Mouse (Mus musculus): ENCODE measurements around the gene Trhr2. TPM values are rescaled to one million over a fixed set of nuclear protein-coding genes. Genes with fewer than 3 reads are reported as not detected.

Trhr2 gene
- polyA plus RNA-seq, 1 experiment from 2014 or later = not detected

GRCm38 (mm10) chr8:122309272-122309671 is 51.3 kb downstream of the Trhr2 start:
- no peak for ATAC-seq (replicated peaks; ENCODE audit: extremely low read depth, insufficient read depth, low FRiP score)
- 11% methylated on average over 12 of the region's 12 CpGs for WGBS
- Histone ChIP-seq H3K27ac (ENCODE audit: low read length) (peak overlapping the region; percentile 50), H3K27me3 (ENCODE audit: control insufficient read depth, insufficient read depth, low read length) (no peaks in the 10 kb centered on the region), H3K4me2 (ENCODE audit: low read depth, low read length) (no peak overlapping the region), H3K4me3 (ENCODE audit: low read length) (no peak overlapping the region), H3K9ac (ENCODE audit: low read length) (no peak overlapping the region), H3K9me3 (replicated peaks; ENCODE audit: control insufficient read depth, low read length) (no peaks in the 10 kb centered on the region), H3K36me3 (ENCODE audit: control insufficient read depth, insufficient read depth) (peaks cover 9% of the 10 kb centered on the region; the same call in 1 of the 2 replicates), H3K4me1 (ENCODE audit: control insufficient read depth, insufficient read depth, low read length) (peaks cover 49% of the 10 kb centered on the region)

- no peaks in the 10 kb centered on the region for H3K27me3 ChIP-seq (ENCODE audit: control insufficient read depth, insufficient read depth, low read length)
- peaks cover 6% of the 10 kb centered on the region; the same call in 1 of the 2 replicates for H3K36me3 ChIP-seq (ENCODE audit: control insufficient read depth, insufficient read depth)
- H3K4me1 ChIP-seq (ENCODE audit: control insufficient read depth, insufficient read depth, low read length) = peaks cover 47% of the 10 kb centered on the region
- WGBS = 88% methylated on average over 8 of the region's 8 CpGs
- no peak overlapping the region for H3K4me2 ChIP-seq (ENCODE audit: low read depth, low read length)
- no peak overlapping the region for H3K27ac ChIP-seq (ENCODE audit: low read length)
- H3K9ac ChIP-seq (ENCODE audit: low read length) = no peak overlapping the region
- ATAC-seq (replicated peaks; ENCODE audit: extremely low read depth, insufficient read depth, low FRiP score) = no peak
- H3K9me3 ChIP-seq (replicated peaks; ENCODE audit: control insufficient read depth, low read length) = no peaks in the 10 kb centered on the region
- H3K4me3 ChIP-seq (ENCODE audit: low read length) = no peak overlapping the region
Measured at GRCm38 (mm10) chr8:122307836-122308235, 52.7 kb downstream of the Trhr2 start.

Other genes starting within 250 kb of the Trhr2 start
- 2.9 and 3.1 TPM in 2 replicates for gene Zfpm1, start 78.6 kb downstream of the Trhr2 start, polyA plus RNA-seq (2015; fragmentation: Nextera tagmentation; extraction: Ambion mirVana)
- 28.2 and 28.7 TPM in 2 replicates for gene Zc3h18, start 15.9 kb upstream of the Trhr2 start, polyA plus RNA-seq (2015; fragmentation: Nextera tagmentation; extraction: Ambion mirVana)
- 0.21 TPM in 1 of 2 replicates, not detected in the other for gene Il17c, start 61.3 kb upstream of the Trhr2 start, polyA plus RNA-seq (2015; fragmentation: Nextera tagmentation; extraction: Ambion mirVana)
- 170 and 202 TPM in 2 replicates for gene Cyba, start 72.2 kb upstream of the Trhr2 start, polyA plus RNA-seq (2015; fragmentation: Nextera tagmentation; extraction: Ambion mirVana)
- gene Mvd, start 82.7 kb upstream of the Trhr2 start, polyA plus RNA-seq (2015; fragmentation: Nextera tagmentation; extraction: Ambion mirVana) = 15.9 and 16.1 TPM in 2 replicates
- 2.8 and 3.6 TPM in 2 replicates for gene Snai3, start 100.0 kb upstream of the Trhr2 start, polyA plus RNA-seq (2015; fragmentation: Nextera tagmentation; extraction: Ambion mirVana)
- gene Rnf166, start 115.3 kb upstream of the Trhr2 start, polyA plus RNA-seq (2015; fragmentation: Nextera tagmentation; extraction: Ambion mirVana) = 42.1 and 48.6 TPM in 2 replicates
- 25.2 and 27.8 TPM in 2 replicates for gene Ctu2, start 115.4 kb upstream of the Trhr2 start, polyA plus RNA-seq (2015; fragmentation: Nextera tagmentation; extraction: Ambion mirVana)
- 13.5 and 15.3 TPM in 2 replicates for gene Piezo1, start 190.6 kb upstream of the Trhr2 start, polyA plus RNA-seq (2015; fragmentation: Nextera tagmentation; extraction: Ambion mirVana)
- gene Cdt1, start 207.3 kb upstream of the Trhr2 start, polyA plus RNA-seq (2015; fragmentation: Nextera tagmentation; extraction: Ambion mirVana) = 27.9 and 29.0 TPM in 2 replicates
- gene Aprt, start 216.2 kb upstream of the Trhr2 start, polyA plus RNA-seq (2015; fragmentation: Nextera tagmentation; extraction: Ambion mirVana) = 159 and 204 TPM in 2 replicates